Mouse (Mus musculus) bone marrow macrophage, adult 2 months (primary cell): ENCODE results near the gene Nav2.

Experiments
- CTCF ChIP-seq: IDR thresholded peaks from 2 replicates; pipeline ENCODE4 v1.5.1; 2012; ENCODE audit warnings: low read depth, mild to moderate bottlenecking, low read length, moderate library complexity
- POLR2A ChIP-seq: IDR thresholded peaks from 2 replicates; pipeline ENCODE4 v1.6.1; 2012; ENCODE audit warnings: mild to moderate bottlenecking, low read depth, low read length, borderline replicate concordance

- TF ChIP-seq CTCF (no peak), POLR2A (no peak)
Measured at GRCm38 (mm10) chr7:49343752-49344484, 435.4 kb downstream of the Nav2 start.
